Mouse (Mus musculus) neutrophil, adult 5-6 weeks (primary cell): ENCODE measurements around the gene Chrnb4. TPM values are rescaled to one million over a fixed set of nuclear protein-coding genes. Genes with fewer than 3 reads are reported as not detected.

ENCODE experiments used
- ATAC-seq: fragments of 151-379, 151-347 bp; 2 replicates; pipeline ENCODE4 v1.8.0; 2017; ENCODE audit warnings: mild to moderate bottlenecking, moderate TSS enrichment; ENCODE audit not compliant: insufficient number of reproducible peaks, poor library complexity, low FRiP score, severe bottlenecking; ENCODE audit errors: extremely low read depth
- total RNA-seq: library from RNA; stranded (forward); fragments of 200-1000 nt; gene quantifications from 2 replicates; pipeline ENCODE4 v1.2.3, GENCODE M21; 2017

Chrnb4 gene
- total RNA-seq, 1 experiment from 2014 or later, result not detected

- ATAC-seq, result no peak
Measured at GRCm38 (mm10) chr9:55025534-55026274, 22.9 kb downstream of the Chrnb4 start.

- peak; percentile 48; the same call in 1 of the 2 replicates for ATAC-seq
Measured at GRCm38 (mm10) chr9:55023902-55024583, 24.5 kb downstream of the Chrnb4 start.

GRCm38 (mm10) chr9:55023326-55023725 is 25.3 kb downstream of the Chrnb4 start:
- ATAC-seq, result no peak

GRCm38 (mm10) chr9:55016926-55017325 is 31.7 kb downstream of the Chrnb4 start:
- ATAC-seq, result no peak

GRCm38 (mm10) chr9:55010588-55011350 is 37.8 kb downstream of the Chrnb4 start:
- ATAC-seq, result no peak

- ATAC-seq, result no peak
Measured at GRCm38 (mm10) chr9:55009692-55010091, 38.9 kb downstream of the Chrnb4 start.

GRCm38 (mm10) chr9:55003609-55004008 is 45.0 kb downstream of the Chrnb4 start:
- ATAC-seq, result no peak

GRCm38 (mm10) chr9:54995645-54996044 is 52.9 kb downstream of the Chrnb4 start:
- no peak for ATAC-seq

- no peak for ATAC-seq
Measured at GRCm38 (mm10) chr9:54994381-54994780, 54.2 kb downstream of the Chrnb4 start.

GRCm38 (mm10) chr9:54990362-54990761 is 58.2 kb downstream of the Chrnb4 start:
- no peak for ATAC-seq

GRCm38 (mm10) chr9:54982401-54982800 is 66.2 kb downstream of the Chrnb4 start:
- no peak for ATAC-seq

- ATAC-seq, result no peak
Measured at GRCm38 (mm10) chr9:54981291-54982191, 67.0 kb downstream of the Chrnb4 start.

GRCm38 (mm10) chr9:54980674-54981073 is 67.9 kb downstream of the Chrnb4 start, which contains the start of gene Chrna5:
TSS of gene Chrna5 (plus strand) at chr9:54980880.
- no peak for ATAC-seq

Other genes starting within 250 kb of the Chrnb4 start
- gene Ireb2, start 185.0 kb downstream of the Chrnb4 start, total RNA-seq, result 42.1 and 49.6 TPM in 2 replicates
- 0.23 and 0.37 TPM in 2 replicates for gene Hykk, start 131.5 kb downstream of the Chrnb4 start, total RNA-seq
- 114 and 125 TPM in 2 replicates for gene Psma4, start 98.0 kb downstream of the Chrnb4 start, total RNA-seq
- gene AY074887, start 97.8 kb downstream of the Chrnb4 start, total RNA-seq, result not detected in 2 replicates
- gene Chrna5, start 67.9 kb downstream of the Chrnb4 start, total RNA-seq, result not detected in 2 replicates
- not detected in 2 replicates for gene Chrna3, start 22.2 kb downstream of the Chrnb4 start, total RNA-seq
- 32.9 and 37.0 TPM in 2 replicates for gene Ube2q2, start 100.1 kb upstream of the Chrnb4 start, total RNA-seq
- gene Fbxo22, start 160.1 kb upstream of the Chrnb4 start, total RNA-seq, result 43.5 and 49.7 TPM in 2 replicates